Mouse (Mus musculus) adrenal gland, adult (tissue): ENCODE data around the gene Hoxb5.
A peak's percentile ranks its signal among the peaks of the same experiment; 100 is the strongest.

Experiments
- DNase-seq, 2 experiments: peaks; one replicate each; pipeline ENCODE4 v3.0.0; 2022 to 2023; ENCODE audit warnings: low spot score in 1 of 2; ENCODE audit not compliant: inconsistent age in 2 of 2

Hoxb5 gene

GRCm38 (mm10) chr11:96349491-96350340 lies 46.6 kb downstream of the Hoxb5 start:
- DNase-seq: peak; percentile 60 to 87

- no peak for DNase-seq
Measured at GRCm38 (mm10) chr11:96350341-96350624, 47.1 kb downstream of the Hoxb5 start, which contains the start of gene Hoxb2. Hoxb2 (plus strand) TSS chr11:96350525.

GRCm38 (mm10) chr11:96350791-96351190 lies 47.7 kb downstream of the Hoxb5 start:
- DNase-seq: peak; percentile 25 to 73

GRCm38 (mm10) chr11:96351312-96351711 lies 48.2 kb downstream of the Hoxb5 start:
- peak; percentile 60 to 87 for DNase-seq

- peak; percentile 80 to 93 for DNase-seq
Measured at GRCm38 (mm10) chr11:96351831-96352230, 48.7 kb downstream of the Hoxb5 start.

GRCm38 (mm10) chr11:96352691-96353521 lies 49.8 kb downstream of the Hoxb5 start:
- peak; percentile 76 to 92 for DNase-seq

GRCm38 (mm10) chr11:96353522-96353841 lies 50.3 kb downstream of the Hoxb5 start:
- DNase-seq: no peak

GRCm38 (mm10) chr11:96353939-96354338 lies 50.8 kb downstream of the Hoxb5 start:
- DNase-seq: peak; percentile 36 to 84

- DNase-seq: peak; percentile 73 to 92
Measured at GRCm38 (mm10) chr11:96354376-96354775, 51.2 kb downstream of the Hoxb5 start.

GRCm38 (mm10) chr11:96354801-96355311 lies 51.7 kb downstream of the Hoxb5 start:
- no peak for DNase-seq
